9 mouse cellular contexts compared by ENCODE assay signal in the genomic region with DNA sequence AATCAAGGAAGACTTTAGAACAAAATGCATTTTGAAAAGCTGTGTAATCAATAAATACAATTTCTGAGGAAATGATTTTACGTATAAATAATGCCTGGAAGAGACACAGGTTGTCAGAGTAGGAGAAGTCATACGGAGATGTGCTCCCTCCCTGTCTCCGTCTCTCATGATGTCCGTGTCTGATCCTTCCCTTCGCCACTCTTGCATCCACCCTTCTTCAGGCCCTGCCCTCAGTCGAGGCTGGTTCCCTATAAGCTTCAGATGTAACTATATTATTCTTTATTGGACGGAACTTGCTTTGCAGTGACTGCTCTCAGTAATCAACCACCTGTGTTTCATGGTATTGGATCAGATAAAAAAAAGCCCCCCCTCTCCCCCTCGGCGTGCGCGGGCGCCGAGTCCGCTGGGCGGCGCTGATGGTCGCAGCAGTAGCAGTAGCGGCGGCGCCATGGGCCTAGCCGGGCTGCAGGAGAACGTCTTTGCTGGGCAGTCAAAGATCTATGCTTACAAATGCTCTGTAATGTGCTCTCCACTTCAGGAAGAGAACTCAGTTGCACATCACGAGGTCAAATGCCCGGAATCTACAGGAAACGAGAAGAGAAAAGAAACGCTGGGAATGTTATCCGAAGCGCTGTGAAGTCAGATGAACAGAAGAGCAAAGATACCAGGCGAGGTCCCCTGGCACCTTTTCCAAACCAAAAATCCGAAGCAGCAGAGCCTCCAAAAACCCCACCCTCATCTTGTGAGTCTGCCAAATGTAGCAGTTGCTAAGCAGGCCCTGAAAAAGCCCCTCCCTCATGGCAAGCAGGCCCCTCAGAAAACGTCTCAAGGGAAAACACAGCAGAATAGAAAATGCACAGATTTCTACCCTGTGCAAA. TPM values are rescaled to one million over a fixed set of nuclear protein-coding genes. Genes with fewer than 3 reads are reported as not detected.
DNase-seq lines count a peak whose midpoint lies in the region; ATAC-seq lines count a peak whose summit lies in the region.
"Had no signal": no experiment of that assay in that cellular context is flagged by ENCODE, and none has a peak within 500 bp of the region (broad histone marks: within the 10 kb centered on the region; RNA-seq: fewer than 3 reads in every experiment).

No protein-coding gene starts in this region.

- WGBS in heart, embryonic 10.5 days: 8% methylated on average over 31 of the region's 31 CpGs
- 7% methylated on average over 31 of the region's 31 CpGs for WGBS in stomach, embryonic 14.5 days

- ATAC-seq in megakaryocyte progenitor cell, adult 5-6 weeks (replicated peaks; ENCODE audit: poor library complexity): peak; percentile 65
- no peak for ATAC-seq in stomach, embryonic 14.5 days (ENCODE audit: insufficient number of reproducible peaks, insufficient read depth, low FRiP score, low read depth)

- H3K27ac ChIP-seq in heart, embryonic 10.5 days: peak overlapping the region; percentile 48; the same call in 1 of the 2 replicates
- no peak overlapping the region; the same call in 1 of the 2 replicates for H3K27ac ChIP-seq in stomach, embryonic 14.5 days (ENCODE audit: low read length)

- peaks cover 23% of the 10 kb centered on the region for H3K4me1 ChIP-seq in heart, embryonic 10.5 days
- H3K4me1 ChIP-seq in stomach, embryonic 14.5 days (ENCODE audit: control insufficient read depth, insufficient read depth, low read length): no peaks in the 10 kb centered on the region; the same call in 1 of the 2 replicates

- peak overlapping the region; percentile 40 for H3K4me2 ChIP-seq in stomach, embryonic 14.5 days (replicated peaks; ENCODE audit: low read depth, low read length)

- H3K9me3 ChIP-seq in heart, embryonic 10.5 days: no peaks in the 10 kb centered on the region
- no peaks in the 10 kb centered on the region for H3K9me3 ChIP-seq in stomach, embryonic 14.5 days (ENCODE audit: control insufficient read depth, low read depth, low read length)

- H3K9ac ChIP-seq in stomach, embryonic 14.5 days (replicated peaks; ENCODE audit: low read depth, low read length): no peak overlapping the region

- peak; percentile 42 to 52 for DNase-seq in adrenal gland, adult 18-20 months (ENCODE audit: low spot score in 2 of 2)
- DNase-seq in adrenal gland, adult 8-10 months: no peak
- DNase-seq in B cell, adult 2 months: peak; percentile 37 to 44
- peak; percentile 70 to 78 for DNase-seq in cerebellum, postnatal 14 days
- DNase-seq in heart, embryonic 10.5 days (ENCODE audit: low spot score): peak; percentile 66
- peak; percentile 42 to 47 for DNase-seq in kidney, postnatal 25 days

- H3K27me3 ChIP-seq in heart, embryonic 10.5 days (ENCODE audit: insufficient read depth, poor library complexity, severe bottlenecking): no peaks in the 10 kb centered on the region
- H3K27me3 ChIP-seq in stomach, embryonic 14.5 days (ENCODE audit: control insufficient read depth, insufficient read depth, low read length): no peaks in the 10 kb centered on the region

- no peaks in the 10 kb centered on the region for H3K36me3 ChIP-seq in heart, embryonic 10.5 days
- no peaks in the 10 kb centered on the region for H3K36me3 ChIP-seq in stomach, embryonic 14.5 days (ENCODE audit: control insufficient read depth, insufficient read depth, low read length)

- peak overlapping the region; percentile 45 for H3K4me3 ChIP-seq in heart, embryonic 10.5 days
- H3K4me3 ChIP-seq in stomach, embryonic 14.5 days (ENCODE audit: low read depth, low read length): 0 out of 2 replicates have a peak overlapping the region, but pooled peaks have one; percentile 11
- H3K4me3 ChIP-seq: erythroblast, embryonic 14.5 days had no signal

RNA-seq across cellular contexts. Expression of a gene that starts 19.8 kb away (rescaled TPM):
- 10 to 100 TPM; 30.3 to 40.0 TPM for total RNA-seq in adrenal gland, adult 18-20 months (2021)
- total RNA-seq in adrenal gland, adult 8-10 months (2022): 10 to 100 TPM; 23.4 to 47.5 (median 37.3) TPM
- 0.35 and 0.86 TPM in 2 replicates for polyA plus RNA-seq in heart, embryonic 10.5 days (2016; fragmentation: Nextera tagmentation; extraction: Ambion mirVana)
- total RNA-seq in megakaryocyte progenitor cell, adult 5-6 weeks (2015): 1.4 and 1.5 TPM in 2 replicates
- total RNA-seq in megakaryocyte progenitor cell, adult 5-6 weeks (2017): 1.7 and 2.8 TPM in 2 replicates
- polyA plus RNA-seq in stomach, embryonic 14.5 days (2014; fragmentation: Nextera tagmentation; extraction: Ambion mirVana): 1.3 and 1.8 TPM in 2 replicates

RNA-seq across cellular contexts. Expression of a gene that starts 20.7 kb away (rescaled TPM):
- total RNA-seq in adrenal gland, adult 18-20 months (2021): 1 to 10 TPM; 2.8 to 5.2 TPM
- total RNA-seq in adrenal gland, adult 8-10 months (2022): 10 to 100 TPM in 2 of 4 experiments, 1 to 10 TPM in 2; 7.4 to 11.7 (median 9.1) TPM
- 12.6 and 17.8 TPM in 2 replicates for polyA plus RNA-seq in heart, embryonic 10.5 days (2016; fragmentation: Nextera tagmentation; extraction: Ambion mirVana)
- 33.4 and 33.6 TPM in 2 replicates for total RNA-seq in megakaryocyte progenitor cell, adult 5-6 weeks (2015)
- total RNA-seq in megakaryocyte progenitor cell, adult 5-6 weeks (2017): 33.1 and 41.3 TPM in 2 replicates
- 30.6 and 35.9 TPM in 2 replicates for polyA plus RNA-seq in stomach, embryonic 14.5 days (2014; fragmentation: Nextera tagmentation; extraction: Ambion mirVana)

RNA-seq across cellular contexts. Expression of a gene that starts 49.7 kb away (rescaled TPM):
- 1 to 10 TPM; 1.4 to 2.2 TPM for total RNA-seq in adrenal gland, adult 18-20 months (2021)
- 1 to 10 TPM; 1.9 to 5.4 (median 3.5) TPM for total RNA-seq in adrenal gland, adult 8-10 months (2022)
- 0.04 and 0.30 TPM in 2 replicates for polyA plus RNA-seq in heart, embryonic 10.5 days (2016; fragmentation: Nextera tagmentation; extraction: Ambion mirVana)
- total RNA-seq in megakaryocyte progenitor cell, adult 5-6 weeks (2015): 8.6 and 10.9 TPM in 2 replicates
- 7.7 and 13.3 TPM in 2 replicates for total RNA-seq in megakaryocyte progenitor cell, adult 5-6 weeks (2017)
- 0.78 and 0.86 TPM in 2 replicates for polyA plus RNA-seq in stomach, embryonic 14.5 days (2014; fragmentation: Nextera tagmentation; extraction: Ambion mirVana)
- polyA plus RNA-seq: erythroblast, embryonic 14.5 days had no signal

Comparison
In these comparisons a context has a peak if more than half of its experiments do, and no peak if none do; other contexts are left out.
1. RNA of a gene that starts 19.8 kb away (total RNA-seq): 23.4 to 47.5 TPM in adrenal gland, adult 8-10 months and 30.3 to 40.0 TPM in adrenal gland, adult 18-20 months; 1.4 to 2.8 TPM in megakaryocyte progenitor cell, adult 5-6 weeks; every median in the first group is over 4 times any median in the second.